Mouse (Mus musculus) brain, embryonic 14.5 days (tissue): ENCODE data around the gene Ltbp1.

ENCODE experiments used
- CTCF ChIP-seq: fragments of 200-500 bp; IDR thresholded peaks from 2 replicates; pipeline ENCODE4 v1.5.1; 2012; ENCODE audit warnings: inconsistent platforms, mild to moderate bottlenecking, moderate library complexity, borderline replicate concordance; ENCODE audit not compliant: insufficient read depth, insufficient read length; ENCODE audit errors: extremely low read depth
- POLR2A ChIP-seq: fragments of 200-500 bp; IDR thresholded peaks from 2 replicates; pipeline ENCODE4 v1.6.1; 2012; ENCODE audit warnings: mild to moderate bottlenecking, inconsistent platforms, borderline replicate concordance; ENCODE audit not compliant: poor library complexity, insufficient read depth, insufficient read length, severe bottlenecking; ENCODE audit errors: extremely low read depth

DNA sequence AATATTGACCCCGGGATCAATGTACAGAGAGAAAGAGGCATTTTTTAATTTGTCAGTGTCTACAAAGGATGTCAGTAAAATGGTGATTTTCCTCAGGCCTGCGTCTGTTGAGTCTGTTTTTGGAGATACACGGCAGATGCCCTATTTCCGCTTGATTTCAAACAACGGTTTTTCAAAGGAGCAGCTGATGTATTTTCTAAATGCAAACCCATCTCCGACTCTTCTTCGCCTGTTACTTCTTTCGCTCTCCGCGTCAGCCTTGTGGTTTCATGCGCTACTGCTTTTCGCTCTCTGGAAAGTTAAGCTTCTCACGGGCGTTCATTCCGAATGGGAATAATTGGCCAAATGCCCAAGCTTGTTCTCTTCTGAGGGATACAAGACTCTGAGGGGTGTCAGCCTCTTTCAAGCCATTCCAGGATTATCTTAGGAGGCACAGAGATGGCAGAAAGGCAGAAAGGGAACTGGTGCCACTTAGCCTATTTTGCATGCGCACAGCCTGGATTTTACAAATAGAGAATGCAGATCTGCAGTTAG is 36.6 kb upstream of the Ltbp1 start:
- TF ChIP-seq POLR2A: no peak
- no peak for TF ChIP-seq CTCF
